Mouse (Mus musculus) liver (tissue): ENCODE data around the gene Timm17b.

Source experiments
- DNase-seq: peaks from one replicate; pipeline ENCODE4 v3.0.0-alpha.2; 2020; ENCODE audit warnings: mixed read lengths

Timm17b gene

DNA sequence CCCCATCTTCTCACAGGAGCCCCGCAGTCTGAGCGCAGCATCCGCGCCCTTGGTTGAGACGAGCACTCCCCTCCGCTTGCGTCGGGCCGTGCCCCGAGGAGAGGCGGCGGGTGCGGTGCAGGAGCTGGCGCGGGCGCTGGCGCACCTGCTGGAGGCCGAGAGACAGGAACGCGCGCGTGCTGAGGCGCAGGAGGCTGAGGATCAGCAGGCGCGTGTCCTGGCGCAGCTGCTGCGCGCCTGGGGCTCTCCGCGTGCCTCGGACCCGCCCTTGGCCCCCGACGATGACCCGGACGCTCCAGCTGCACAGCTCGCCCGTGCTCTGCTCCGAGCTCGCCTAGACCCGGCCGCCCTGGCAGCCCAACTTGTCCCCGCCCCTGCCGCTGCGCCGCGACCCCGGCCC is 22.9 kb downstream of the Timm17b start:
- no peak for DNase-seq

DNA sequence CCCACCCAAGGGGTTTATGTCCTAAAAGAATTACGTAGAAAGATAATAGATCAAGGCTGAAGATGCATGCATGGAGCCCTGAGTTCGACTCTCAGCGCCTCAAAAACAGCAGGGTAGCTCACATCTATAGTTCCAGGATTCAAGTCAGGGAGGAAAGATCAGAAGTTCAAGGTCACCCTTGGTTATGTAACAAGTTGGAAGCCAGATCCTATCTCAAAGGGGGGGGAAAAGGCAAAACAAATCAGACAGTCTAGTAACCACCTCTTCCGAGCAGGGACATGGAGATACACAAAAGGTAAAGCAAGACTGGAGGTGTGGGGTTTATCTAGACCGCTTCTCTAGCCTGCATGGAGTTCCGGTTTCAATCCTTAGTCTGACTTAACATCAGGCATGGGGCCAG is 27.1 kb downstream of the Timm17b start:
- no peak for DNase-seq

DNA sequence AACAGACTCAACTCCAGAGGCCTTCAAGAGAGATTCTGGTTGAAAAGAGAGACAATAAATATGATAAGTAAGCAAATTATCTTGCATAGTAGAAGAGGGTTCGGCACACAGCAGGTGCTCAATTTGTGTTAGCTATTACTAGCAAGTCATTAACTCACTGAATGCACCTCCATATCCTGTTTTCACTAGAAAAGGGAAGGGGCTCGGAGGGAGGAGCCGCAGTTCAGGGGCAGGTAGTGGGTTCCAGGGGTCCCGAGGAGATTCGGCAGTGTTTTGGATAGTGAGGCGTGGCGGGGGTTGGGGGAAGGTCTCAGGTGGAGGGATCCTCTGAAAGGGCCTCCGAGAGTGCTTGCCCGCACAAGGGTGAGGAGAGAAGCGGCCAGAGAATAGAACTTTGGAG is 28.0 kb downstream of the Timm17b start:
- no peak for DNase-seq

- DNase-seq: no peak
Measured at GRCm38 (mm10) chrX:7928270-7928790, 29.2 kb downstream of the Timm17b start, which contains the start of gene Eras. Eras (minus strand) TSS chrX:7928607.

- DNase-seq: peak; percentile 24
Measured at GRCm38 (mm10) chrX:7936874-7937273, 37.7 kb downstream of the Timm17b start.

DNA sequence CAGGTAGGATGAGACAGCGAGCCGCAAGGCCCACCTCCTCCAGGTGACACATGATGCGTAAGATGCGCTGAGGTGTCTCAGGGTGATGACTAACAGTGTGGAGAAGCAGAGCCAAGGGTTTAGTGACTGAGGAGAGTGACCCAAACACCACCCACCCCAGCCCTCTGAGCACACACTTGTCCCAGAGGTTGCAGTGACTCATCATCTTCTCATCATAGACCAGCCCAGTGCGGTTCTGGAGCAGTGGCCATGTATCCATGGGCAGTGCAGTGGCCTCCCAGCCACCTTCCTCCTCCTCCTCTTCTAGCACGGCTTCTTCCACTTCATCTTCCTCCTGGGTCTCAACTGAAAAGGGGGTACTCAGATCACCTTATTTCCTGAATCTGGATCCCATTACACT is 38.5 kb downstream of the Timm17b start:
- no peak for DNase-seq

GRCm38 (mm10) chrX:7945618-7946017 is 46.5 kb downstream of the Timm17b start:
- DNase-seq: no peak

GRCm38 (mm10) chrX:7947108-7947899 is 48.1 kb downstream of the Timm17b start, which contains the start of gene Hdac6:
Hdac6 (minus strand) TSS chrX:7947889.
- no peak for DNase-seq

DNA sequence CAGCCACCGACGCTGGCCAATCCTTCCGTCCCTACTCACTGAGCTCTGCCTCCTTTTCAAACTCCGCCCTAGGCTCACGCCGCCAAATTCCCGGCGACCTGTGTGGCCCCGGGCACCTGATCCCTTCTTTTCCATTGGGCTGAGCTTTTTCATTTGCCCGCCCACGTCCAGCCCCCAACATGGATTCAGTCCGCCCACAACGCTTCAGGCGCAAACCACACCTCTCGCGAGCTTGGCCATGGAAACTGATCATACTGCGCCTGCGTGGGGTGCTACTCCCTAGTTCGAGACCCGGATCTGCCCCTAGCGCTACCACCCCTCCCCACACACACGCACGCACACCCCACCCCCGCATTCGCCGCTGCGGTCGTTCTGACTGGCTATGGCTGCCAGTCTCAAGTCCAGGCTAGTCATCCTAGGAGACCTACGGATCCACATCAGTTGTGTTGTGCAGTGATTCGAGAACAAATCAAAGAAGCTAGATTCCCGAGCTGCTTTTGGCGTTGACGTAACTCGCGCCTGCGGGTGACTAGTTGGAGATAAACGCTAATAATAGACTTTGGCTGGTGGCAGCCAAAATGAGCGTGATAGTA is 48.8 kb downstream of the Timm17b start:
- peak; percentile 93 for DNase-seq

DNA sequence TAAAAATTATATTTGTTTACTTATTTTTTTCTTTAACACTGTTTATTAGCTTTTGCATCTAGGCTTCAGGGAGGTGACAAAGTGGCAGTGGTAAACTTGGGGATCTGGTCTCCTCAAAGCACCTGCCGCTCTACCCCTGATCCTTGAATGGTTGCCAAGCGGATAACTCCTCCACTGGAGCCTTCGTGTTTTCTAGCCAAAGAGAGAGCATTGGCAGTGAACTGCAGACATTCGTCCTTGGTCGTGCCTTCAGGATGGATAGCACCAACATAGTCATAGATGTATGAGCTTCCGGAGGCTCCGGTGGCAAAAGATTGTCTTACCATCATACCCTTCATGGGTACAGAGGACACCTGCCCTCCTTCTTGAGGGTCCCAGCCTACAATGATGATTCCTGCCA is 50.9 kb downstream of the Timm17b start:
- DNase-seq: no peak
